ENCODE assay signal across 11 mouse cellular contexts in genomic region chr12:31145032-31145781, GRCm38 (mm10).
DNase-seq lines count a peak whose midpoint lies in the region; ATAC-seq and TF ChIP-seq lines count a peak whose summit lies in the region.
"Had no signal": no experiment of that assay in that cellular context is flagged by ENCODE, and none has a peak within 500 bp of the region (broad histone marks: within the 10 kb centered on the region; RNA-seq: fewer than 3 reads in every experiment).

No protein-coding gene starts in this region.

- 0 out of 2 replicates have a peak, but pooled peaks have one; percentile 24 for TF ChIP-seq EP300 in heart, postnatal 0 days (IDR thresholded peaks at IDR 0.05; ENCODE audit: low read depth)

- no peak for TF ChIP-seq CTCF in gastrocnemius, adult 2 months (IDR thresholded peaks at IDR 0.05)
- TF ChIP-seq CTCF in heart, postnatal 0 days (IDR thresholded peaks at IDR 0.05; ENCODE audit: low read depth), result peak; percentile 53

- H3K36me3 ChIP-seq in midbrain, embryonic 11.5 days (ENCODE audit: control insufficient read depth, insufficient read depth, low read length), result no peaks in the 10 kb centered on the region
- no peaks in the 10 kb centered on the region for H3K36me3 ChIP-seq in midbrain, embryonic 16.5 days (ENCODE audit: control insufficient read depth, insufficient read depth, low read length)
- no peaks in the 10 kb centered on the region for H3K36me3 ChIP-seq in heart, postnatal 0 days (replicated peaks; ENCODE audit: control insufficient read depth, insufficient read depth, low read length)
- H3K36me3 ChIP-seq in forebrain, embryonic 15.5 days, result no peaks in the 10 kb centered on the region

- intact Hi-C loops in gastrocnemius, adult 2 months (cut with DNase I), result no loop called here

- 85% methylated on average over 3 of the region's 3 CpGs for WGBS in midbrain, embryonic 11.5 days
- 81% methylated on average over 3 of the region's 3 CpGs for WGBS in midbrain, embryonic 16.5 days
- 37% methylated on average over 3 of the region's 3 CpGs for WGBS in heart, postnatal 0 days
- 76% methylated on average over 3 of the region's 3 CpGs for WGBS in forebrain, embryonic 15.5 days

- no peak for DNase-seq in gastrocnemius, adult 2 months
- DNase-seq in gastrocnemius, postnatal 25 days, result no peak
- peak; percentile 77 for DNase-seq in midbrain, embryonic 11.5 days (ENCODE audit: low spot score, missing footprints)
- peak; percentile 69 for DNase-seq in heart, postnatal 0 days (ENCODE audit: low spot score)
- no peak for DNase-seq in left cerebral cortex, adult 9 months (ENCODE audit: low spot score in 2 of 2)
- no peak for DNase-seq in frontal cortex, postnatal 10 days (ENCODE audit: low spot score in 2 of 2)
- DNase-seq: cerebellum, postnatal 36 days; layer of hippocampus, postnatal 36 days had no signal

- no peaks in the 10 kb centered on the region for H3K4me1 ChIP-seq in midbrain, embryonic 11.5 days (ENCODE audit: control insufficient read depth, insufficient read depth, low read length)
- no peaks in the 10 kb centered on the region for H3K4me1 ChIP-seq in midbrain, embryonic 16.5 days (ENCODE audit: control insufficient read depth, insufficient read depth, low read length)
- H3K4me1 ChIP-seq in heart, postnatal 0 days (ENCODE audit: control insufficient read depth, insufficient read depth), result peaks cover 12% of the 10 kb centered on the region
- H3K4me1 ChIP-seq in forebrain, embryonic 15.5 days, result no peaks in the 10 kb centered on the region

- ATAC-seq in midbrain, embryonic 11.5 days (ENCODE audit: low FRiP score), result no peak
- no peak for ATAC-seq in midbrain, embryonic 16.5 days
- peak; percentile 86 for ATAC-seq in heart, postnatal 0 days (ENCODE audit: insufficient read depth, low read depth)
- no peak for ATAC-seq in forebrain, embryonic 15.5 days (replicated peaks)

- peak overlapping the region; percentile 80 for H3K27ac ChIP-seq in gastrocnemius, adult 2 months
- no peak overlapping the region for H3K27ac ChIP-seq in midbrain, embryonic 11.5 days (ENCODE audit: low read depth, low read length)
- no peak overlapping the region for H3K27ac ChIP-seq in midbrain, embryonic 16.5 days (ENCODE audit: low read length)
- peak overlapping the region; percentile 90 for H3K27ac ChIP-seq in heart, postnatal 0 days (ENCODE audit: low read depth)
- H3K27ac ChIP-seq in forebrain, embryonic 15.5 days (replicated peaks), result no peak overlapping the region

- H3K9me3 ChIP-seq in midbrain, embryonic 11.5 days (ENCODE audit: control insufficient read depth, low read length), result no peaks in the 10 kb centered on the region
- H3K9me3 ChIP-seq in midbrain, embryonic 16.5 days (replicated peaks; ENCODE audit: control insufficient read depth, low read length, poor library complexity, severe bottlenecking), result no peaks in the 10 kb centered on the region
- no peaks in the 10 kb centered on the region for H3K9me3 ChIP-seq in heart, postnatal 0 days (replicated peaks; ENCODE audit: control insufficient read depth, low read length)
- no peaks in the 10 kb centered on the region for H3K9me3 ChIP-seq in forebrain, embryonic 15.5 days

- H3K27me3 ChIP-seq in midbrain, embryonic 11.5 days (ENCODE audit: control insufficient read depth, insufficient read depth, low read length), result no peaks in the 10 kb centered on the region
- H3K27me3 ChIP-seq in midbrain, embryonic 16.5 days (ENCODE audit: control insufficient read depth, insufficient read depth, low read depth, low read length), result no peaks in the 10 kb centered on the region
- H3K27me3 ChIP-seq in heart, postnatal 0 days (ENCODE audit: control insufficient read depth, insufficient read depth, low read length), result no peaks in the 10 kb centered on the region
- H3K27me3 ChIP-seq in forebrain, embryonic 15.5 days, result no peaks in the 10 kb centered on the region

- no peak overlapping the region for H3K4me3 ChIP-seq in gastrocnemius, adult 2 months
- no peak overlapping the region for H3K4me3 ChIP-seq in midbrain, embryonic 11.5 days (ENCODE audit: low read depth, low read length)
- no peak overlapping the region for H3K4me3 ChIP-seq in midbrain, embryonic 16.5 days (ENCODE audit: low read depth, low read length)
- no peak overlapping the region for H3K4me3 ChIP-seq in heart, postnatal 0 days (ENCODE audit: low read depth, low read length)
- H3K4me3 ChIP-seq in forebrain, embryonic 15.5 days, result no peak overlapping the region
- H3K4me3 ChIP-seq: myocyte had no signal

- H3K4me2 ChIP-seq in midbrain, embryonic 11.5 days, result no peak overlapping the region
- no peak overlapping the region for H3K4me2 ChIP-seq in midbrain, embryonic 16.5 days (ENCODE audit: low read length)
- H3K4me2 ChIP-seq in heart, postnatal 0 days (ENCODE audit: low read depth, low read length), result no peak overlapping the region
- H3K4me2 ChIP-seq in forebrain, embryonic 15.5 days (replicated peaks), result no peak overlapping the region

- no peak overlapping the region for H3K9ac ChIP-seq in midbrain, embryonic 11.5 days (ENCODE audit: low read length)
- H3K9ac ChIP-seq in midbrain, embryonic 16.5 days (ENCODE audit: low read depth, low read length), result no peak overlapping the region
- no peak overlapping the region for H3K9ac ChIP-seq in heart, postnatal 0 days (replicated peaks; ENCODE audit: low read depth, low read length)
- no peak overlapping the region for H3K9ac ChIP-seq in forebrain, embryonic 15.5 days (replicated peaks)

Comparison
In these comparisons a context has a peak if more than half of its experiments do, and no peak if none do; other contexts are left out.
1. DNase-seq: peak in midbrain, embryonic 11.5 days (single experiment) and heart, postnatal 0 days (single experiment); none in gastrocnemius, adult 2 months (single experiment), gastrocnemius, postnatal 25 days (single experiment), left cerebral cortex, adult 9 months (0 of 2) and frontal cortex, postnatal 10 days (0 of 2).
2. H3K27ac ChIP-seq: peak in gastrocnemius, adult 2 months (single experiment) and heart, postnatal 0 days (single experiment); none in midbrain, embryonic 11.5 days (single experiment), midbrain, embryonic 16.5 days (single experiment) and forebrain, embryonic 15.5 days (single experiment).